Mouse (Mus musculus) spleen, adult 2 months (tissue): ENCODE data around the gene Dusp7. TPM values are rescaled to one million over a fixed set of nuclear protein-coding genes. Genes with fewer than 3 reads are reported as not detected.

Source experiments
- DNase-seq, 2 experiments: peaks; one replicate each; pipeline versions ENCODE4 v3.0.0 to v3.0.0-alpha.2; 2012 to 2021; ENCODE audit warnings: low spot score in 2 of 2, low read depth in 1 of 2
- H3K27ac ChIP-seq: fragments of 200-500 bp; 2 replicates; pipeline ENCODE4 v1.5.1; 2012; ENCODE audit warnings: low read length, inconsistent platforms; ENCODE audit not compliant: insufficient read depth
- H3K27me3 ChIP-seq: fragments of 200-500 bp; 2 replicates; pipeline ENCODE4 v1.6.1; 2012; ENCODE audit warnings: mild to moderate bottlenecking, moderate library complexity, low read length, inconsistent platforms; ENCODE audit not compliant: control insufficient read depth, insufficient read depth
- H3K36me3 ChIP-seq: fragments of 200-500 bp; 2 replicates; pipeline ENCODE4 v1.6.1; 2012; ENCODE audit warnings: mild to moderate bottlenecking, low read length, inconsistent platforms; ENCODE audit not compliant: control insufficient read depth, insufficient read depth
- H3K4me1 ChIP-seq: fragments of 200-500 bp; 2 replicates; pipeline ENCODE4 v1.6.1; 2011; ENCODE audit warnings: inconsistent platforms; ENCODE audit not compliant: control insufficient read depth, insufficient read depth, insufficient read length
- H3K4me3 ChIP-seq: fragments of 200-500 bp; 2 replicates; pipeline ENCODE4 v1.5.1; 2011; ENCODE audit warnings: mild to moderate bottlenecking, inconsistent platforms; ENCODE audit not compliant: insufficient read depth, insufficient read length; ENCODE audit errors: extremely low read depth
- CTCF ChIP-seq: fragments of 200-500 bp; IDR thresholded peaks from 2 replicates; pipeline ENCODE4 v1.5.1; 2011; ENCODE audit warnings: mild to moderate bottlenecking, inconsistent platforms; ENCODE audit not compliant: insufficient read depth, insufficient read length, insufficient replicate concordance; ENCODE audit errors: extremely low read depth
- POLR2A ChIP-seq: fragments of 200-500 bp; IDR thresholded peaks from 2 replicates; pipeline ENCODE4 v1.6.1; 2011; ENCODE audit warnings: low read depth, low read length, inconsistent platforms
- WGBS: fragments of 180-500 bp; shearing (Covaris S2); methylation state at CpG from one replicate; pipeline ENCODE4 v1.1.7; 2018; 5-methylcytosine and 5-hydroxymethylcytosine counted together
- polyA plus RNA-seq: library from polyadenylated mRNA; depleted of rRNA; stranded (reverse); fragments of >200 nt; gene quantifications from 2 replicates; pipeline ENCODE4 v1.2.3, GENCODE M21; 2012

Gene Dusp7
- polyA plus RNA-seq, 1 experiment, result 73.1 TPM

DNA sequence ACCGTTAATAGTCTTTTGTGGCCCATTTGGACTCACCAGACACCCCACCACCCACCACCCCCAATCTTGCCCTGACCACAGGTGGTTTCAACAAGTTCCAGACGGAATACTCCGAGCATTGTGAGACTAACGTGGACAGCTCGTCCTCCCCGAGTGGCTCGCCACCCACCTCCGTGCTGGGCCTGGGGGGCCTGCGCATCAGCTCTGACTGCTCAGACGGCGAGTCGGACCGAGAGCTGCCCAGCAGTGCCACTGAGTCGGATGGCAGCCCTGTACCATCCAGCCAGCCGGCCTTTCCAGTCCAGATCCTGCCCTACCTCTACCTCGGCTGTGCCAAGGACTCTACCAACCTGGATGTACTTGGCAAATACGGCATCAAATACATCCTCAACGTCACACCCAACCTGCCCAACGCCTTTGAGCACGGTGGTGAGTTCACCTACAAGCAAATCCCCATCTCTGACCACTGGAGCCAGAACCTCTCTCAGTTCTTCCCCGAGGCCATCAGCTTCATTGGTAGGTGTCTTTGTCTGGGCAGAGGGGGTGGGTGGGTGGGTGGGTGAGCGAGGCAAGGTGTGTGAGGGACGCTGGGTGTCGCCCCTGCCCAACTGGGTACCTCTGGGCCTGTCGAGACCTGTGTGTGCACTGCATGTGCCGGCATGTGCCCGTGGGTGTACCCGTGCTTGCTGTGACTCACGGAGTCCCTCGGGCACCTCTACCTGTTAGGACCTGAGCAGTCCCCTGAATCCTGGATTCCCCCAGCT lies 2.4 kb downstream of the Dusp7 start:
- H3K27ac ChIP-seq, result peak overlapping the region; percentile 91
- H3K27me3 ChIP-seq, result no peaks in the 10 kb centered on the region
- H3K4me1 ChIP-seq, result peaks cover 30% of the 10 kb centered on the region
- TF ChIP-seq CTCF, result no peak
- no peak for TF ChIP-seq POLR2A
- H3K4me3 ChIP-seq, result peak overlapping the region; percentile 72
- 78% methylated on average over 30 of the region's 30 CpGs for WGBS
- DNase-seq, result no peak
- peaks cover 6% of the 10 kb centered on the region for H3K36me3 ChIP-seq

DNA sequence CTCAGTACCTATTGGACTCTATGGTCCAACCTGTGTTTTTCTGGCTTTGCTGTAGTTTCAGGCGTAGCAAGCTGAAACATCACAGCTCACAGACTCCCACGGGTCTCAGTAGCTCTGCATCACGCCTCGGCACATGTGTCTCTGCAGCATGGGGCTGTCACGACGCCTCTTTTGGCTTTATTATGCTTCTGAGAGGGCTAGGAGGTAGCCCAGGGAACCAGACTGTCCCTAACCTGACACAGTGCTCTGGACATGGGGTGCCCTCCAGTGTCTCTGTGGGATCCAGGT lies 2.9 kb downstream of the Dusp7 start:
- Histone ChIP-seq H3K36me3 (peaks cover 6% of the 10 kb centered on the region), H3K27me3 (no peaks in the 10 kb centered on the region), H3K4me3 (peak overlapping the region; percentile 36), H3K4me1 (peaks cover 30% of the 10 kb centered on the region), H3K27ac (peak overlapping the region; percentile 91)
- no peak for TF ChIP-seq POLR2A
- DNase-seq, result no peak
- WGBS, result 21% methylated on average over 6 of the region's 6 CpGs

DNA sequence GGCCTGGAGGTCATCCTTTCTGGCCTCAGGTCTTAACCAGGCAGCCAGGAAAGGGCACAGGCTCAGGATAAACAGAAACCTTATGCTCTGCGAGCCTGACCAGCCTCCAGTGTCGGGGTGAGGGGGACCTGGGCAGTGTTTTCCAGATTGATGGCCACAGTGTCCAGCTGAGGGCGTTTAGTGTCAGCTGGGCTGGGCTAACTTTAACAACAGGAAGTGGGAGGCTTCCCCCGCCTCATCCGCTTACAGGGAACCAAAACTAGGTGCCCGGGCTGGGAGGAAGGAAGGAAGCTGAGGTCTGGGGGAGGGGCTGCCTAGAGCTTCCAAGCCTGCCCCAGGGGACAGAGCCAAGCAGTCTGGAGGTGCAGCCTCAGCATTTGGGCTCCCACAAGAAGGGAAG lies 3.3 kb downstream of the Dusp7 start:
- Histone ChIP-seq H3K4me1 (peaks cover 30% of the 10 kb centered on the region), H3K4me3 (peak overlapping the region; percentile 43), H3K36me3 (peaks cover 6% of the 10 kb centered on the region), H3K27me3 (no peaks in the 10 kb centered on the region), H3K27ac (peak overlapping the region; percentile 91)
- peak in 1 of 2 experiments; percentile 88 for DNase-seq
- TF ChIP-seq CTCF, result no peak
- TF ChIP-seq POLR2A, result no peak
- WGBS, result 3% methylated on average over 6 of the region's 6 CpGs

DNA sequence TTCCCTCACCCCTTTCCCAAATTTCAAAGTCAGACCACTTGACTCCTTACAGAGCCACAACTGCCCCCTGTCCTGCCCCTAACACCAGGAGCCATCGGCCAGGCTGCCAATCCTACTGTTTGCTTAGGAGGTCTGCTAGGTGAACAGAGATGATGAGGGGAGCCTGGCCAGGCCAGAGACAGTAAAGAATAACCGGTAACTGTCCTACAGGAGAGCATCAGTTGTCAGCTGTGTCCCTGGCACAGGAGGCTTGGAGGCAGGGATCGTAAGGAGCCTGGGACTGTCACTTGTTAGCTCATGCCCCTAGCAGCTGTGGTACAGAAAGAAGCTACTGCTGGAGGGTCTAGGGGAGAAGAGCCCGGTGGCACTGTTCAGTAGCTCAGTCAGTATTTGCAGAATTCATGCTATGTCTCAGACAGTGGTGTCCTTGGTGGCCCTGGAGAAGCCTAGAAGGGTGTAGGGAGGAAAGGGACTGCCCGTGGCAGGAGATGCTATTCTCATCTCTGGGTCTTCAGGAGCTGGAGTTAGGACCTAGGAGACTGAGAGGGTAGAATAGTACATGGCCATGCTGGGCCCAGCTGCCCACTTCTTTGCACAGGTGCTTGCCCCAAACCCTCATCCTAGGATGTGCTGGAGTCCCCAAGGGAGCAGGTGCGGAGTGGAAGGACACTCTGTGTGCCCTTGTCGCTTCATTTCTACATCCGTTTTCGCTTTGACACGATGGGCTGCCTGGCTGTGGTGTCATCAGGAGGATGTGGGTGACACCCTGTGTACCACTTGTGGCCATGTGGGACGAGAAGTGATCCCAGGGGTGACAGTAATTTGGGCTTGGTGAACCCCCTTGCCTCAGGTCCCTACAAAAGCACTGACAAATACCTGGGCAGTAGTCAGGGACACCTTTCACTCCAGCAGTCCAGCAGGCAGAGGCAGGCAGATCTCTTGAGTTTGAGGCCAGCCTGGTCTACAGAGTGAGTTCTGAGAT lies 4.3 kb downstream of the Dusp7 start:
- peak overlapping the region; percentile 91 for H3K27ac ChIP-seq
- TF ChIP-seq POLR2A, result no peak
- TF ChIP-seq CTCF, result no peak
- H3K4me1 ChIP-seq, result peaks cover 30% of the 10 kb centered on the region
- DNase-seq, result peak in 1 of 2 experiments; percentile 69
- H3K27me3 ChIP-seq, result no peaks in the 10 kb centered on the region
- peaks cover 14% of the 10 kb centered on the region for H3K36me3 ChIP-seq
- WGBS, result 36% methylated on average over 11 of the region's 11 CpGs
- peak overlapping the region; percentile 43 for H3K4me3 ChIP-seq

DNA sequence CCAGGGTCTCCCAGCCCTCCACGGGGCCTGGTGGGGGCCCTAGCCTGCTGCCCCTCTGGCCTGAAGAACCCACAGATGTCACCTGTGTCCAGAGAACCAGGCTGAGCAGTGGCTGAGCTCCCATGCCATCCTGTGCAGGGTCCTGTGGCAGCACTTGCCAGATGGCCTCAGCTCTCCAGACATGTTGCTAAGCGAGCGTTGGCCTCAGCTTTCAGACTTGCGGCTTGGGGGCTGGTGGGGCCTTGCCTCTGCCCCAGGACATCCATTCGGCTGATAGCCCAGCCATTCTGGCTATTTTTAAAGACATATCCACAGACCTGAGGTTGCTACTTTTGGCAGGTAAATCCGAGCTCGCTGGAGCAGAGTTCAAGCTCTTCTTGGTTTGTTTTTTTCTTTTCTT lies 5.5 kb downstream of the Dusp7 start:
- WGBS, result 91% methylated on average over 7 of the region's 7 CpGs
- Histone ChIP-seq H3K27me3 (no peaks in the 10 kb centered on the region), H3K36me3 (peaks cover 16% of the 10 kb centered on the region), H3K4me3 (no peak overlapping the region), H3K4me1 (peaks cover 30% of the 10 kb centered on the region), H3K27ac (0 out of 2 replicates have a peak overlapping the region, but pooled peaks have one; percentile 69)
- TF ChIP-seq CTCF (no peak), POLR2A (no peak)
- DNase-seq, result no peak

DNA sequence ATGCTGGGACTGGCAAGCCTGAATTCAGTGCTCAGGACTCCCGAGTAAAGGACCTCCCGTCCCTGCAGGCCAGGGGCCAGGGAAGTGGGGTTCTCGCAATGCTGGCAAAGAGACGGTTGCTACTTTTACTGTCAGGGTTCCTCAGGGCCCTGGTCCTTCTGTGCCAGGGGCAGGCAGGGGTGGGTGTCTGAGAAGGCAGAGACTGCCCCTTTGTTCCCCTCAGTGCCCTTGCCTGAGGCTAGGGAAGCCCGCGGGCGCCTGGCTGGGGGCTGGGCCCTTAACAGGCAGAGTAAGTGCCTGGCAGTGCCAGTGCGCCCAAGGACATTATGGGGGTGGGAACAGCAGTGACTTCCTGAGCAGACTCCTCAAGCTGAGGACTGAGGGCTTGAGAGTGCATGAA lies 8.8 kb downstream of the Dusp7 start:
- Histone ChIP-seq H3K27ac (no peak overlapping the region), H3K27me3 (no peaks in the 10 kb centered on the region), H3K36me3 (peaks cover 16% of the 10 kb centered on the region), H3K4me3 (no peak overlapping the region), H3K4me1 (peaks cover 17% of the 10 kb centered on the region; the same call in 1 of the 2 replicates)
- TF ChIP-seq POLR2A (no peak), CTCF (no peak)
- WGBS, result 77% methylated on average over 8 of the region's 8 CpGs
- no peak for DNase-seq
